Mouse (Mus musculus): ENCODE data around the gene AU041133. TPM values are rescaled to one million over a fixed set of nuclear protein-coding genes. Genes with fewer than 3 reads are reported as not detected.
"Not testable (repeated sequence)": the region's sequence is repeated elsewhere in the genome, so short reads cannot be mapped to it uniquely, and the experiment has no call there.

AU041133 gene
- total RNA-seq (2021) = 10 to 100 TPM in 1 of 2 experiments, 1 to 10 TPM in 1; 7.8 to 11.2 TPM

DNA sequence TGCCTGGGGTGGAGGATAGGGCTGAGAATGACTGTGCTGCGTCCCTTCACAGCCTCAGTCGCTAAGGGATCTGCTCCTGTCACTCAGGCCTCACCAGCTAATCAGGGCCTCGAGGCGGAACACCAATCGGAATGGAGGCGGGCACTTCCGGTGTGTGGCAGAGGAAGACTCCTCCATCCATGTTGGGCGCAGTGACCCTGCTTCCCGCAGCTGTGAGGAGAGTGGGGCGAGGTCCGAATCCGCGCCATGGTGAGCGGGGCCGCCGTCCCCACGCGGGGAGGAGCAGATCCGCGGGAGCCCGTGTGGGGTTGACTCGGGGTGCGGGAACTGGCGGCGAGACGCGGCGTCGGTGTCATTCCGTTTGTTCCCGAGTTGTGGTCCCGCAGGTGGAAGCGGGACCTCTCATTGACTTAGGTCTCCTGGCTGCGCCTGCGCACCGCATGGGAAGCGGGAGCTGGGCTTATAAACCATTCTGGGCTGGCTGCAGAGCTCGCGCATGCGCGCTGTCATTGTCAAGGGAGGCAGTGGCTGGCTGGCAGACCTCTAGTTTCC lies at the start of gene AU041133:
Gene AU041133, plus strand, starts transcription at position 164 of the 552 bp plus-strand sequence.
- peak; percentile 91 to 93 for DNase-seq (ENCODE audit: low spot score in 2 of 2)
- intact Hi-C loops (cut with DNase I) = loop anchor here (10.0 kb wide), 1 partner anchor 73 kb away; no protein-coding TSS in a partner anchor

DNA sequence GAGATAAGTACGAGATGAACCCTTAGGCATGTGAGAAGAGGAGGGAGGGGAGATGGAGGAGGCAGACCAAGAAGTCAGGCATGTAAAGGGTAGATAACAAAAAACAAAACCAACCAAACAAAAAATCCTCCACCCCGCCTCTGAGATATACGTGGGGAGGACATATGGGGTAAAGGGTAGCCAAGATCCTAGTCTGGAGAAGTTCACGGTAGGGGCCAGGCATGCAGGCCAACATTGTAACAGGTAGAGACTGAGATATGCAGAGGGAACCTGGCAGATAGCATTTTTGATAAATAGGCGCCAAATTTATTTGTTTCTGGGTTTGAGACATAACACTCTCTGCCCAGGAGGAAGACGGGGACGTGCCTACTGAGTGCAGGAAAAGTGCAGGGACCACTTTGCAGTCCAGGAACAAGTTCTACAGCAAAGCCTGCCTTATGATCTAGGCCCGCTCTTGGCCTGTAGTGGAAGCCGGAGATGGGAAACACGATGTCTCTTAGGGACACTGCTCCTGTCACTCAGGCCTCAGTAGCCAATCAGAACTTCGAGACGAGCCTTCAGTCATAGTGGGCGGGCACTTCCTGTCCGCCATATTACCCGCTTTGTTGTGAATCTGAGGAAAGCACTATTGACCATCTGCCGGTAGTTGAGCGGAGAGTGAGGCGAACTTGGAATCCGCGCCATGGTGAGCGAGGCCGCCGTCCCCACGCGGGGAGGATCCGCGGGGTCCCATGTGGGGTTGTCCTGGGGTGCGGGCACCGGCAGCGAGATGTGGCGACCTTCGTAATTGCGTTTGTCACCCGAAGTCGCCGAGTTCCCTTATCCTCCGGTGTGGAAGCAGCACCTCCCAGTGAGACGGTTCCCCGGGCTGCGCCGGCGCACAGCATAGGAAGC lies 44.8 kb upstream of the AU041133 start, which contains the start of gene BC024063:
Gene BC024063, plus strand, starts transcription at position 626 of the 894 bp plus-strand sequence.
- peak; percentile 66 to 78 for DNase-seq (ENCODE audit: low spot score in 2 of 2)
- intact Hi-C loops (cut with DNase I) = not testable (repeated sequence)

DNA sequence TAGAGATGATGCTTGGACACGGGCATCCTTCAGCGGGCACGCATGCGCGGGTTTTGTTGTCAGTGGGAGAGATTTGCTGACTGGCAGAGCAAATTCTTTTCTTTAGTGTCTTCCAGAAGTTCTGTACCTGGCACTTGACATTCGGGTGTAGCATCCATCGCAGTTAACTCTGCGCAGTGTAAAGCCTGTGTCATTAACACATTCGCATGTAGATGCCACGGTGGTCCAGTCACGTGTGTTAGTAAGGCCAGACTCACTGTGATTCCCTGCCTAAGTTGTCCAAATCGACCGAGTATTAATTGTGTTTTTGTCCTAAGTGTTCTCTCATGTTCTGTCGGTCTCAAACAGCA lies 44.2 kb upstream of the AU041133 start:
- intact Hi-C loops (cut with DNase I); DNase-seq (ENCODE audit: low spot score in 2 of 2): not testable (repeated sequence)

DNA sequence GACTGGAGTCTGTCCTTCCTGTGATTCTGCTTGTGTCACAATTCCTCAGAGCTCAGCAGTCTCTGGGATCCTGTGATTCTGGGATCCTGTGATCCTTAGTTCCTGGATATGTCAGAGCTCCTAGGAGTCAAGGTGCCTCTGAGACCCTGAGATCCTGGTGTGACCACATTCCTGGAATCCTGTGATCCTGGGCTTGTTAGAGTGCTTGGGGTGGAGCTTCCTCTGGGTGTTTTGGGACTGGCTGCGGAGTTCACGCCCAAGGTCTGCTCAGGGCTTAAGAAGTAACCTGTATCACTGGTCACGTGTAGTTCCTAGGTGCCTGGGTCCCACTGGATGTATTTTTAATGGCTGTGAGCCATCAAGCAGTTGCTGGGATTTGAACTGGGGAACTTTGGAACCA lies 10.6 kb upstream of the AU041133 start:
- no peak for DNase-seq (ENCODE audit: low spot score in 2 of 2)
- intact Hi-C loops (cut with DNase I) = no loop called here

DNA sequence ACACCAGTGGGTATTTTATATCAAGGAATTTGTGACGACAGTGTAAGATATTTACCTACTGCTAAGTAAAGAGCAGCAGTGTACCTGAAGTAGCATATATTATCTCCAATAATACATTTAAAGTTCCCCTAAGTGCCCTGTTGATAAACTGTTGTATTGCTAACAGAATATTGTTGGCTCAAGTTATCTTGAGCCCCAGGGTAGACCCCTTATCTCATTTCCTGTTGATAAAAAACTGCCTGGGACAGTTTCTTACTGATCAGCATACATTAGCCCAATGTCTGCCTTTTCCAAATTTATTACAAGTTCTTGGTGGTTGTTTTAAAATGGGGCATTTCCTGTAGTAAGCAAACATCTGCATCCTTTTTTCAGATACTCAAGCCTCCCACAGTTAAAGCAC lies 17.5 kb downstream of the AU041133 start:
- intact Hi-C loops (cut with DNase I) = no loop called here
- DNase-seq (ENCODE audit: low spot score in 2 of 2) = no peak

DNA sequence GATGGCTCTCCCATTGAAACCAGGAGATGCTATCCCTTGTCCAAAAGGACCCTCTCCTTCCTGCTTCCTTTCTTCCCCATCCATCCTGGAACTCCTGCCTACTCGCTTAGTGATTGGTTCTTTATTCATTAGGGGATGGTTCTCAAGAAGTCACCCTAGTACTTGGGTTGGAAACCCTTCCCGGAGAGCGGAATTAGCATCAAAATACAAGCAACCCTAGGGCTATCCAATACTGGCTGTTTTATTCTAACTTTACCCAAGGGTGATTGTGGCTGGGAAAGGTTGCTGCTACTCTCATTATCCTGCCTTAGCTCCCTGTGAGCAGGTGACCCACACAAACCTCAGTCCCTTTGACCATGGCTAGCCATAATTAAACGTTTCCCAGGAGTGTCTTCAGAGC lies 19.8 kb downstream of the AU041133 start:
- intact Hi-C loops (cut with DNase I) = no loop called here
- DNase-seq (ENCODE audit: low spot score in 2 of 2) = no peak

DNA sequence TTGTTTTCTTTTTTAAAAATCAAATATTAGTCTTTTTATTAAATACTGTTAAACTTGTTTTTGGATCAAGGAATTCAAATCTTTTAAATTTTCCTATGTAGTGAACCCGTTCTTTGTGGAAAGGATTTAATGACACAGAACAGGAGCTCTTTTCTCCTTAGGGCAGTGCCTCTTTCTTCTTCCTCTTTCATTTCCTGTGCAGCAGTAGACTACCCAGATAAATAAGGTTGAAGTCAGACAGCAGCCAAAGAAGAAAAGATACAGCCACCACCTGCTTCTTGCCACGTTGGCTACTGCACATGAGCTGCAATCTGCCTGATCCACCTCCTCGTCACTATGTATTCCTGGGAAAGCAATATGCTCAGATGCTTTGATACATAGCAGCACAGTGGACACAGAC lies 40.0 kb downstream of the AU041133 start:
- no peak for DNase-seq (ENCODE audit: low spot score in 2 of 2)
- intact Hi-C loops (cut with DNase I) = no loop called here

DNA sequence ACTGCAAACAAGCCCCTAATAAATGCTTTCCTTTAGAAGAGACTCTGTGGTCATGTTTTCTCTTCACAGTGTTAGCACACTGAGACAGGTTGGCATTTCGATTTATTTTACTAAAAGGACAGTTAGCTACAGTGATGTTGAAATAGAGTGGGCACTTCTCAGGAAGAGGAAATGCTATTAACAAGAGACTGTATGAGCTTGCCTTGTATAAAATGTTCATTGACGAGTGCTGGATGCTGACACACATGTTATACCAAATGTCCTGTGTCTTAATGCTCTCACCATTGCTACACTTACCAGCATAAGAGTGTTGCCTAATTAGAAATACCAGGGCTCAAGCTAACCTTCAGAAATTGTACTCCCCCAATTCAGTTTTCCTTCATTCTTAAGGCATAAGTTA lies 42.0 kb downstream of the AU041133 start:
- no peak for DNase-seq (ENCODE audit: low spot score in 2 of 2)
- intact Hi-C loops (cut with DNase I) = no loop called here

DNA sequence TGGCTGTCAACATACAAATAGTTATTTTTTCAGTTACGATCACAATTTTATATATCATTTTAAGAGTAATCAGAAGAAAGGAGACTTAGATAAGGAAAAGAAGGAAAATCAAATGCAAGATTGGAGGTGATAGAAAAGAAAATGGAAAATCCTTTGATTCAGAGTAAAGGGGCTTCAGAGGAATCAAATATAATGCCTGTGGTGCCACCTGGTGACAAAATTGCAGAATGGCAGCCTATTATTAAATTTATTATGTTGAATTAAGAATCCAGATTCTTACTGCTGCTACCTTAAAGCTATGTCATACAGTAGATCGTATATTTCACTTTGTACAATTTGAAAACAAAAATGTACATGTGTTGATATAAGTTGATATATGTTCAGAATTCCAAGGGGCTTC lies 43.0 kb downstream of the AU041133 start:
- DNase-seq (ENCODE audit: low spot score in 2 of 2) = no peak
- intact Hi-C loops (cut with DNase I) = no loop called here

DNA sequence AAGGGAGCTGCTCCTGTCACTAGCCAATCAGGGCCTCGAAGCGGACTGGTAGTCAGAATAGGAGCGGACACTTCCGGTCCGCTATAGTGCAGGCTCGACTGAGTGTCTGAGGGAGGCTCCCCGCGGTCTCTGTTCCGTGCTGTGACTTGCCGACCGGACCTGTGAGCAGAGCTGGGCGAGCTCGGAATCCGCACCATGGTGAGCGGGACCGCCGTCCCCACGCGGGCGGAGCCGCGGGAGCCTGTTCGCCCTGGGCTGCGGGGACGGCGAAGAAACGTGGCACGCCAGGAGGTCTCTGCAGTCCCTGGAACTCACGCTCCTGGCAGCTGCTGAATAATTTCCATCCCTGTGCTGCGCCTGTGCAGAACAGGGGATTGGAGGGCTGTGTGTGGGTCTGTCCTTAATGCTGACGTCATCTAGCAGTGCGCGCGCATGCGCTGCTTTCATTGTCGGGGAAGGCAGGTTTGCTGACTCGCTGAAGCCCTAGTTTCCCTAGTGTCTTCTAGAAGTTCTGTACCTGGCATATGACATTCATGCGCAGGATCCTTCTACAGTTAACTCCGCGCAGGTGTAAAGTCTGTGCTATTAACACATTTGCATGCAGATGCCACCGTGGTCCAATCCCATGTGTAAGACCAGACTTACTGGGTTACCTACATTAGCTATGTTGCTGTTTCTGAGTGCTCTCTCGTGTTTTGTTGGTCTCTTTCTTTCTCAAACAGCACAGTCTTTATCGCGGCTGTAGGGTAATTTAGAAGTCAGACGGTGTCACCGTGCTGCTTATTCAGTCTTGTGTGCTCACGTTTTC lies 50.6 kb downstream of the AU041133 start:
- intact Hi-C loops (cut with DNase I) = no loop called here
- peak; percentile 86 to 89 for DNase-seq (ENCODE audit: low spot score in 2 of 2)

Other genes with a start within 250 kb of the AU041133 start
- gene Zfp781, start 197.5 kb upstream of the AU041133 start, total RNA-seq (2021) = 1 to 10 TPM; 2.9 to 3.1 TPM
- 10 to 100 TPM in 1 of 2 experiments, 1 to 10 TPM in 1; 9.0 to 10.9 TPM for gene Zfp873, start 79.9 kb upstream of the AU041133 start, total RNA-seq (2021)
- 1 to 10 TPM; 6.0 to 8.5 TPM for gene BC024063, start 44.7 kb upstream of the AU041133 start, total RNA-seq (2021)
- gene Zfp938, start 113.3 kb downstream of the AU041133 start, total RNA-seq (2021) = 10 to 100 TPM; 18.8 to 22.3 TPM
- gene 4932415D10Rik, start 188.6 kb downstream of the AU041133 start, total RNA-seq (2021) = not detected
- 10 to 100 TPM in 1 of 2 experiments, 1 to 10 TPM in 1; 8.9 to 11.7 TPM for gene Gm4924, start 226.2 kb downstream of the AU041133 start, total RNA-seq (2021)